Mouse (Mus musculus): Measurements from ENCODE around the gene Exosc10. TPM values are rescaled to one million over a fixed set of nuclear protein-coding genes. Genes with fewer than 3 reads are reported as not detected.

Gene Exosc10
- total RNA-seq (2021): 54.7 and 55.2 TPM in 2 replicates
- long read RNA-seq, transcript Exosc10-201 (25 exons, 2,790 nt): major isoform, 22 of 31 reads
- long read RNA-seq, partial matches to known transcripts: 7 of 31 reads
- long read RNA-seq, other reads (novel, unspliced or antisense): 2 of 31 reads

DNA sequence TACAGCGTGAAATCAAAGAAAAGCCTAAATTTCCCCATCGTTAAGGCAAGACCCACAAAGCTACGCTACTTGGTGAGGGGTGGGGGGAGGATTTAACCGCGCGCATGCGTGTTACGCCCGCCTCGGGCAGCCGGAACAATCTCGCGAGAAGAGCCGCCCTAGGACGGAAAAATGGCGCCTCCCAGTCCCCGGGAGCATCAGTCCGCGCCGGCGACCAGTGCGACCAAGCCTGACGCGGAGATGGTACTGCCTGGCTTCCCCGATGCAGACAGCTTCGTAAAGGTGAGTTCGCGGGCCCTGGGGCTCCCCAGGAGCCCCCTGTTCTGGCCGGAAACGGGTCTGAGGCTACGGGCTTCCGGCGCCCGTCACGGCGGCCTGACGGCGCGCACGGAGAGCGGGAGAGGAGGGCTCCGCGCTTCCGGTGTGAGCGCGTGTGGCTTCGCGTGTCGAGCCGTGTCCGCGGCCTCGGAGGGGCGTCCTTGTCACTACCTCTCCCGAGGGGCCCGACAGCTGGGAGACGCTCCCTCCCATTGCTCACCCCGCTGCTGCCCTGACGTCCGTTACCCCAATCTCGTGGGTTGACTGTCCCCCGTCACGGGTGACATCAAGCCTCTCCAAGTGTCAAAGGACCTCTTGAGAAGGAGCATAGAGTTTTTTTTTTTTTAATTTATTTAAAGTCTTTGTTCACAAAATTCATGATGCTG, at the start of gene Exosc10:
Gene Exosc10, plus strand, starts transcription at position 133 of the 704 bp plus-strand sequence.
- peak; percentile 91 for DNase-seq

DNA sequence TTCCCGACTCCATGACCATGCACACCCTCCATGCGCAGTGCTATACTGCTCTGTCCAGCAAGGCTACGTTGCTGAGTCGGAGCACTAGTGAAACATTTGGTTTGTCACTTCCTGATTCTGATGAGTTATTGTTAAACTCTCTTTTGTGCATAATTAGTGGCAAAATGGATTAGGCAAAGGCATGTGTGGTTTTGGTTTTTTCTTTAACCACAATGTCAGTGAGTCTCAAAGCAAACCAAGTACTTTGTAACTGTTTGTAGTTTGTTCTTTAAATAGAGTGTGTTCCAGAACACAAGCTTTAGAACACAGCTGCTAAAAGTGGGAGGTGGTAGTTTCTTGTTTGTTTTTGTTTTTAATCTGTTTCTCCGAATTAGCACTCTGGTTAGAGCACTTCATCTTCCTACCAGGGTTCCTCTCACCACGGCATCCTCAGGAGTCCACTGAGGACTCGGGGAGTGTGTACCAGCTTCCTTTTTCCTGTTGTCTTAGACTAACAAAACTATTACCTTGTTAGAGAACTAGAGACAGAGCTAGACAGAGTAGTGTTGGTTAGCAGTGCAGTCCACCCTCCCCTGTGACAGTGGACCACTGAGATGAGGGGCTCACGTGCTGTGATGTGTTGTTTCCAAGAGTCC, 48.7 kb upstream of the Exosc10 start:
- DNase-seq: no peak

DNA sequence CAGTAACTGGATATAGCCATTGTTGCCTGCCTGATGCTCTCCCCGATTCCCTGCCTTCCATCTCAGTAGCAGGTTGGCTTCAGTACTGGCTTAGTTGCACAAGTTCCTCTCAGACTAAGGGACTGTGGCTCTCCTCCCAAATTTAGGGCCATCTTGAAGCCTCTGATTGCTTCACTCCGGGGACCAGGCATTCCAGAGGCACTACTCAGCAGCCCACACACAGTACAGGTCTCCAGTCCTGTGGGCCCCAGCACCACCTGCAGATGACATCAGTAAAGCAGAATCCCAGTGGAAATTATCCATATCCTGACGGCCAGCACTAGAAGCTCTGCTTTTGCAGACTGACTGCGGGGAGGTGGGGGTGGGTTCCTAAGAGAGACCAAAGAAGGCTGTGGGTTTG, 47.5 kb upstream of the Exosc10 start:
- no peak for DNase-seq

DNA sequence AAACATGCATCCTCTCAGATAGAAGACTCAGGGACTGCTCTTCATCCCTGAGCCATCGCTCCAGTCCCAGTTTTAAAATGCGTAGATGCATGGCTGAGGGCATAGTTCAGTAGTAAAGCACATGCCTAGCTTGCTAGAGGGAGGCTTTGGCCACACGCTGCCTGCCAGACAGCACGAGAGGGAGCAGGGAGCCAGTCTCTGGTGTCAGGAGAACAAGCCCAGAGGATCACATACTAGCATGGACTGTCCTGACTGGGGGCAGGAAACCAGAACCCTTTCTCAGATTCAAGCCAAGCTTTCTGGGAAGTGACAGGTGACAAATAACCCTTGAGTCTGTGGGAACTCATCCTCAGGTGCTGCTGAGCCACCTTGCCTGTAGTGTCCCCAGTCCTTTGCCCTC, 46.9 kb upstream of the Exosc10 start:
- DNase-seq: no peak

DNA sequence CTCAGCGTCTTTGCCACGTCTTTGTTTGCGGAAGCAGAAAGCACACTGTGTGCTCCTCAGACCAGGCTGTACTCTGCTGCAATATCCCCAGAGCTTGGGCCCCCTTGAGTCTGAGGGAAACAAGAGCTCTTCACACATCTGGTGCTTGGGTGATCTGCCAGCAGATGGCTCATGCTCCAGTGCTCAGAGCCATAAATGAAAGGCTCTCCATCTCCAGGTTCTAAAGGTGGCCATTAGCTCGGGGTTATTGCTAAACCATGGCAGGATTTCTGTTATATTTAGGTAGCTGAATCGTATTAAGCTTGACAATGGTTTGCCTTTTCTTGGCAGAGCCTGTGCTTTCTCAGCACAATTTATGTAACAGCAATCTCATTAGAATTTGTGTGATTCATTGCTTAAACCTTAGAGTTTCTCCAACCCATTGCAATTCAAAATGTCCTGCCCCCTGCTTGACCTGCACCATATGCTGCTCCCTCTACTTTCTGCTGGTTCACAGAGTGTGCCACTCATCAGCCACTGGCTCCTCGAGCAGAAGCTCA, 45.1 kb upstream of the Exosc10 start:
- no peak for DNase-seq

DNA sequence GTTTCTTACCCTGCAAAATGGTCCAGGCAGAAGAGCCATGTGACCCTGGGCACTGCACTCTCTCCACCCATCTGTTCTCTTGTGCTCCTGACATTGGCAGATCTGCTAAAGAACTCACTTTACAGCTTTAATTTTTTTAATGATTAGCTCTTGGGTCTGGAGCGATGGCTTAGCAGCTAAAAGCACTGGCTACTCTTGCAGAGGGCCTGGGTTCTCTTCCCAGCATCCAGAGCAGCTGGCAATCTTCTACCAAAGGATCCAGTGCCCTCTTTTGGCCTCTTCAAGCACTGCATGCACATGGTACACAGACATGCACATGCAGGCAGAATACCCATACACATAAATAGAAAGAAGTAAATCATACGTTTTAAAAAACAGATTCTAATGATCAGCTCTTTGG, 42.9 kb upstream of the Exosc10 start:
- DNase-seq: no peak

DNA sequence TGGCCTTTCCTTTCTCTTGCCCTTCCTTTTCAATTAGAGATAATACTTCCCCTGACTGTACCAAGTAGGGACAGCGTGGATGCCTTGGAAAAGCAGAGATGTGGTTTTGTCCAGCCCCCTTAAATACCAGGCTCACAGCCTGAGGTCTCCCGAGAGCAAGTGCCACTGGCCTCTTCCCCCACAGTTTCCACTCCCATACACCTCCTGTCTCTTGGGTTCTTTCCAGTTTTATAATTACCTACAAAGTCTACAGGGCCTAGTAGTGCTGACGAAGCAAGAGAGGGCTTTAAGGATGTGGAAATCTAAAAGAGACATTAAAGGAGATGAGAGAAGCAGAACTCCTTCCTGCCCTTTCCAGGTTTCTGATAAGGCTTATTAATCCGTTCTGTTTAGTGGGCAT, 40.4 kb upstream of the Exosc10 start:
- no peak for DNase-seq

DNA sequence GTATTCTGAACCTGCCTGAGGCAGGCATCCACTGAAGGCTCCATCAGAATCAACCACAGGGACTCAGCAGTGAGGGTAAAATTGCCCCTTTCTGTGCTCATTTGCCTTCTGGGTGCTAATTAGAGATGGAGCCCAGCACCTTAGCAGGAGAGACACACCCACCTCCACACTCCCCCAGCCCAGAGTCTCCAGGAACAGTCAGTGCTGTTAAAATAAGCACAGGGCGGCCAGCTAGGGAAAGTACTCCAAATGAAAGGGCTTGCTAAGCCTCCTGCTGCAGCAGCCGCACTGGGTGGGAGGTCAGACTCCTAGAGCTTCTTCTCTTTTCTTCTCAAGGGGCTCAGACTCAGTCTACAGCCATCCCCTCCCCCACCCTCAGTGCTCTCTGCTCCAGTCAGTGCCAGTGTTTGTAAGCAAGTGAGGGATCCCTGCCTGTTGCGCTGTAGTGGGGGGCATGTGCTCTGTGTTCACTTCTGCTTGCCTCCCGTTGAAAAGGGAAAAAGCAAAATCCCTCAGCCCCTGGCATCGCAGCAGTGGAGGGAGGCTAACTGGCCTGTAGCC, 39.9 kb upstream of the Exosc10 start:
- DNase-seq: no peak

DNA sequence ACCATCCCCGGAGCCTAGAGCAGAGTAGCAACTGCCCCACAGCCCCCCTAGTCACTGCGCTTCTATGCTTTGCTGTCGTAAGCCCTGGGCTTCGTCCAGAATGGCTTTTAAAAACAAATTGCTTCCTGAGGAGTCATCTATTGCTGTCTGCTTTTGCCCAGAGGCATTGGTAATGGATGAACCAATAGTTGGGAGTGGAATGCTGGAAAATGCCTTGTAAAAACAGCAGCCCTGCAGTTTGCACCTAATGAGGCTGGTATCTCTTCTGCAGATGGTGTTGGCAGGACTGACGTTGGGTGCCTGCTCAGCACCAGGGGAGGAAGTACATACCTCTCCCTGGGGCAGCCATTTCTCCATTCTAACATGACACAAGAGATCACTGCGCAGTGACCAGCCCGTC, 34.7 kb upstream of the Exosc10 start:
- DNase-seq: no peak

DNA sequence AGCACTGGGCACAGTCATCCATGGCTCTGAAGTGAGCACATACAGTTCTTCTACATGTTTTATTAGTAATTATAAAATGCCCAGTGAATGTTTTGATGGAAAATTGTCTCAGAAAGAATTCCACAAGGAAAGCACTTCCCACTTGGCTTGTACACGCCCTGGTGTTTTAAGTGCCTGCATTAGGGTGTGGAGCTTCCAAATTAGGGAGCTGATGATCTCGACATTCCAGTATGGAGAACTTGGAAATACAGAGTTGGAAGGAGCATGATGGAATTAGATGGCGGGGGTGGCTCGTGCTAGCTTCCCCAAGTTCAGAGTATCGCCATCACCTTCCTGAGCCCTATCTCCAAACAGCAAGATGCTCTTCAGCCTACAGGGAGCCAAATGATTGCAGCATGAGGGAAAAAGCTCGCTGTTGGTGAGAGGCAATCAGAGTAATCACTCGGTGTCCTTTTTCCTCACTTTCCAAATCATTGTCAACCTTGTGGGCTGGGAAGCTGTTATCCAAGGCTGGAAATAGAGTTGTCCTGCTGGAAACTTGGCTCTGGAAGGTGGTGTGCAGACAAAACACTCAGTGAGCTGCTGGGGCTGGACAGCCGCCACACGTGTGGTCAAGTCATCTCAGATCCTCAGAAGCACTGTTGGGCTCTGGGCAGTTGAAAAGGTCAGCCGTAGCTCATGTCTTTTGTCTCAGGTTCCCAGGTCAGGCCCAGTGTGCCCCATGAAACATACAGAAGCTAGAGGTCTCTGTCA, 30.9 kb upstream of the Exosc10 start:
- no peak for DNase-seq

DNA sequence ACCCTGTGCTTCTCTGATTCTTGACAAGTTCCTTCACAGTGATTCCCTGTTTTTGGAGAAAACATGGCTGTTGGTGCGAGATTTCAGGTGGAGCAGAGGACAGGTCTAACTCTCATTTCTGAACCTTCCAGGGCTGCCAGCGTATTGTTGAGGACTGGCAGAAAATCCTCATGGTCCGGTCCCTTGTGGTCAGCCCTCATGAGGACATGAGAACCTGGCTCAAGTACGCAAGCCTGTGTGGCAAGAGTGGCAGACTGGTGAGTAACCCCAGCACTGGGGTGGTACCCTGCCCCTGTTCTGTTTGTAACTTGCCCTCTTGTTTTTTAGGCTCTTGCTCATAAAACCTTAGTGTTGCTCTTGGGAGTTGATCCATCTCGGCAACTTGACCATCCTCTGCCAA, 27.9 kb upstream of the Exosc10 start:
- DNase-seq: no peak

DNA sequence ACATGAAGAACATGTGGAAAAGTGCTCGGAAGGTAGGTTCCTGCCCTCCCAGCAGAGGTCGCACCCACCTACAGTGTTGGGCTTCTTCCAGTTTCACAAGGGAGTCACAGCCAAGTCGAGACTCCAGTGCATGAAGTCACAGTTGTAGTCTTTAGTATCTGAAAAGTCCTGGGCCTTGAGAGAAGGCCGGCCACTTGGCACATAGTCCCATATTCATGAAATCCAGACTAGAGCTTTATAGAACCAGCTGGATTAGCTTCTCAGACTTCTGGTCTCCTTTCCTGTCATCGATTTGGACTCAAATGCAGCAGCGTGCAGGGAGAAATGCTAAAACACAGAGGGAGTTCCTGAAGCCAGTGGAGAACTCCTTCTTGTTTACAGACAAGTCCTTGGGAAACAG, 27.5 kb upstream of the Exosc10 start:
- DNase-seq: no peak

DNA sequence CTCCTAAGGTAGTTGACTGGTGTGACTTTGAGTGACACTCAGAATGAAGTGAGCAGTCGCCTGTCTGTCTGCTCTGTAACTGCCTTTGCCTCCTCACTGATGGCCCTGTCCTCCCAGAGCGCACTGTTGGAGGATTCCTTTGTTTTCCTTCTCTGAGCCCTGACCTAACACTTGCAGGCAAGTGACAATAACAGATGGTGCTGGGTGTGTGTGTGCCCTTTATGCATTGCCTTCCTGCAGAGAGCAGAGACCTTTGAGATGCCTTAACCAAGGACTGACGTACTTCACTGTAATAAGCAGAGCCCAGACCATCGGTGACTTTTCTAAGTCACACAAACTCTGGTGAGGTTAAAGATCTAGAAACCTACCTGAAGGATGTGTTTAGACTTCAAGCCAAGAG, 26.9 kb upstream of the Exosc10 start:
- DNase-seq: no peak

DNA sequence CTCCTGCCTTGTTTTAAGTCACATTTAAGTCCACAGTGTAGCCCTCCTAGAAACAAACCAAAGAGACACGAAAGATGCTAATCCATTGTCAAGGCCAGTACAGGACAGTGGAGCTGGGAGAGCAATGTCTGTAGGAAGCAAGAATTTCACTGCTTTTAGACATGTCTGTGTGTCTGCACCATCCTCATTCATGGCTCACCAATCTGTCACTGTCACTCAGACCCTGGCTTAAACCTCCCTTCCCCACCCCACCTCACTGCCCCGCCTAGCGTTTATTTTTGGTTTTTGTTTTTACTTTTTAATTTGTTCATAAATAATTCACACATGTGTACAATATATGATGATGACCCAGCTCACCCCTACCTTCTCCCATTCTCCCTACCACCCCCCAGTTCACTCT, 25.7 kb upstream of the Exosc10 start:
- DNase-seq: no peak

DNA sequence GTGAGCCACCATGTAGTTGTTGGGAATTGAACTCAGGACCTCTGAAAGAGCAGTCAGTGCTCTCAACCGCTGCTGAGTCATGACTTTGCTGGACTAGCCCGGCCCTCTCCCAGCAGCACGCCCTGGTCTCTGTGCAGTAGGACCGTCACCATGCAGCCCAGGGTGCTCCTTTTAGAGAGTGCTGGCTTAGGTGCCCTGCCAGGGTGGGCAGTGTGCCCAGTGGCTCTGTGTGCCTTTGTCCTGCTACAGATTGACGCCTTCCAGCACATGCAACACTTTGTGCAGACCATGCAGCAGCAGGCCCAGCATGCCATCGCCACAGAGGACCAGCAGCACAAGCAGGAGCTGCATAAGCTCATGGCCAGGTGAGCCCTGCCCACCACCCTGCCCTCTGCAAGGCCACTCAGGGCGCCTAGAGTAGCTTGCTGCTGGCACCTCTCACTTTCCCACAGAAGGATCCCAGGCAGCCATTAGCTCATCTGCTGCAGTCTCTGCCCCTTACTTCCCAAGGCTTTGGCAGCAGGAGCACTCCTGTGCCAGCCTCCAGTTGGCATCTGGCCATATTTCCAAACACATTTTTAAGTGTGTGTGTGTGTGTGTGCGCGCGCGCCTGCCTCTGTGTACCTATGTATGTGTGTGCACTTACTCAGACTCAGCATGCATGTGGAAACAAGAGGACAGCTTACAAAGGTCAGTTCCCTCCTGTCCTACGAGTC, 24.5 kb upstream of the Exosc10 start:
- peak; percentile 52 for DNase-seq

DNA sequence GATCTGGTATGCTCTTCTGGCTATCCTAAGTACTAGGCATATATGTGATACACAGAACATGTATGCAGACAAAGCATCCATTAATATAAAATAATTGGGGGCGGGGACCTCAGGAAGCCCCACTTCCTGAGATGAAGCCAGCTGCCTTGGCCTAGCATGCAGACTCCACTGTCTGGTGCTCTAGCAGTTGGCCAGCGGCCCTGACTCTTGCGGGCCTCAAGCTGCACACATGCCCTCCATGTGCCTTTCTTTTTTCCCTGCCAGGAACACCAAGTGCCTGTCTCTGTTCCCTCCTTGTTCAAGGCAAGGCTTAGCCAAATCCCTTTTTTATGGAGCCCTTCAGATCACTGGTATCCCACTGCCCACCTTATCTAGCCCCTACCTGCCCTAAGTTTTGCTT, 22.4 kb upstream of the Exosc10 start:
- no peak for DNase-seq

DNA sequence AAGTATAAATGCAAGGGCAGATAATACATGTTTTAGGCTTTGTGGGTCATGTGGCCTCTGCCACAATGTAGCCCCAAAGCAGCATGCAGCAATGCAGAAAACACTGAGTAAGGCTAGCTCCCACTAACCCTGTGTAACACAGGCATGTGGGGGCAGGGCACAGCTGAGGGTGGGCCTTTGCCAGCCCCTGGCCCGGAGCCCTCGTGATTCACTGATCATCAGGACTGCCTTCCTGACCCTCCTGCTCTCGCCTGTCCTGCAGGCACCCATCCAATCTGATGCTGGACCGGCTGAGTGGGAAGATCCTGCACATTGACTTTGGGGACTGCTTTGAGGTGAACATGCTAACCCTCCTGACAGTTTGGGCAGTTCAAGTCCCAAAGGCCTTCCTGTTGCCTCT, 9.1 kb upstream of the Exosc10 start:
- no peak for DNase-seq

DNA sequence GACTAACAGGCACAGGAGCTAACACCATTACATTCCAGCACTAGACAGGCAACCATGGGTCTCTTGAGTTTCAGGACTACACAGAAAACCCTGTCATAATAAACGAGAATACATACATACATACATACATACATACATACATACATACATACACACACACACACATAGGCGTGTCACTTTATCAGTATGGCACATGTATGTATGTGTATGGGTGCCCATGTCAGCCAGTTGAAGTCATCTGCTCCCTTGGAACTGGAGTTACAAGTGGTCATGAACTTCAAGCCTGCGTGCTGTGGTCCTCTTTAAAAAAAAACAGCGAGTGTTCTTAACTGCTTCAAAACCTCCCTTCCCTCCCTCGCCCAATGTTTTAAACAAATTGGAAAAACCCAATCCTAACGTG, 463 bp upstream of the Exosc10 start:
- no peak for DNase-seq

DNA sequence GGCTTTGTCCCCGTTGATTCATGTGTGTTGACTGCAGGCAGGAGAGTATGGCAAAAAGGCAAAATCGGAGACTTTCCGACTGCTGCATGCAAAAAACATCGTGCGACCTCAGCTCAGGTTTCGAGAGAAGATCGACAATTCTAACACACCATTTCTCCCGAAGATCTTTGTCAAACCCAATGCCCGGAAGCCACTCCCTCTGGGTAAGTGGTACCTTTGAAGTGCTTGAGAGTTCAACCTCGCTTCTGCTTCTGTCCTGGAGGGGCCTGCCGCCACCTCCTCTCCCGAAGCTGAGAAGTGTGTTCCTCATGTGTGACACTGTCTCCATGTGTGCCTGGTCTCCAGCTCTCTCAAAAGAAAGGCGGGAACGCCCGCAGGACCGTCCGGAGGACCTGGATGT, 4.4 kb downstream of the Exosc10 start:
- DNase-seq: no peak

DNA sequence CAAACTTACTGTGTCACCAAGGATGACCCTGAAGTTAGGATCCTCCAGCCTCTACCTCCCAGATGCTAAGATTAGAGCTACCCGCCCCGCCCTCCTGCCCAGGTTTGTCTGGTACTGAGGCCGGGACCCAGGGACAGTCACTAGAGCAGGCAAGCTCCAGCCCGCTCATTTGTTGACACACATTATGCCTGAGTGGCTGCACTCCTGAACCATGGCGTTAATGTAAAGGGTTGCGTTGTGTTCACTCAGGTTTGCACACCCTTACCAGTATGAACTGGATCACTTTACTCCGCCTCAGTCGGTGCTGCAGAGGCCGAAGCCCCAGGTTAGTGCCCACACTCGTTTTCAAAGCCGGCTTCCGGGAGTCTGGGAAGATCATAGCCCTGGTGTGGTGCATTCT, 5.4 kb downstream of the Exosc10 start:
- no peak for DNase-seq

DNA sequence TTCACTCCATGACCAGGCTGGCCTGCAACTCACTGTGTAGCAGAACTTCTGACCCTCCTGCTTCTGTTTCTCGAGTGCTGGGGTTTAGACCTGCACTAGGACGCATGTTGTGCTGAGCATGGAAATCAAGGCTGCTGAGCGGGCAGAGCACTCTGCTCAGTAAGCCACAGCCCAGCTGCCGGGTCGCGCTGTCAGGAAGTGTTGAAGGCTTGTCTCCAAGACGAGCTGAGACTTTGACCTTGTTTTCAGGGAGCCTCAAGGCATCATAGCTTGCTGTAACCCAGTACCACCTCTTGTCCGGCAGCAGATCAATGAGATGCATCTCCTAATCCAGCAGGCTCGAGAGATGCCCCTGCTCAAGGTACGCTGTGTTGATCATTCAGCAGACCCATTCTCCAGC, 11.9 kb downstream of the Exosc10 start:
- no peak for DNase-seq

DNA sequence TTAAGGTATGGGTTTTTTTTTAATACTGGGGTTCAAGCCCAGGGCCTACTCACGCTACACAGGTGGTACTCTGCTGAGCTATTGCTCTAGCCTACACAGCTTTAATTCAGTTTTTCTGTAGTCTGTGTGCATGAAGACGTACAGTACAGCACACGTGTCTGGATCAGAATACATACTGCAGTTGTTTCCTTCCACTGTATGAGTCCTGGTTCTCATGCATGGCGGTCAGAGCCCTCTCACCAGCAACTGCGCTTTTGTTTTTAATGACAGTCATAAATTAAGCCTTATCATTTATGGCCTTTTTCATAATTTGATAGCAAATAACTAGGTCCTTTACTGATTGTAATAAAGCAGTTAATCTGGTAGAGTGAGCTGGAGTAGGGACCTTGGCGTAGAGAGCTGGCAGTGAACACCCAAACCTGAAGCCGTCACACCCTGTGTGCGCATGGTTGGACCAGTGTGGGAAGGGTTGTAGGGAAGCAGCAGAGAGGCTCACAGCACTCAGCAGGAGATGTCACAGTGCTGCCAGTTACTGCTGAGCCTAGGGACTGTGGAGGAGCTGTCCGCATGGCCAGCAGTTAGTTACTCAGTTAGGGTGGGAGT, 12.6 kb downstream of the Exosc10 start:
- DNase-seq: no peak
